14 mouse cellular contexts compared by ENCODE assay signal in genomic region chr4:154222773-154223172, GRCm38 (mm10). TPM values are rescaled to one million over a fixed set of nuclear protein-coding genes. Genes with fewer than 3 reads are reported as not detected.
A peak's percentile ranks its signal among the peaks of the same experiment; 100 is the strongest.
DNase-seq lines count a peak whose midpoint lies in the region; ATAC-seq and TF ChIP-seq lines count a peak whose summit lies in the region.
"Had no signal": no experiment of that assay in that cellular context is flagged by ENCODE, and none has a peak within 500 bp of the region (broad histone marks: within the 10 kb centered on the region; RNA-seq: fewer than 3 reads in every experiment).

No protein-coding gene starts in this region.

- 69% methylated on average over 6 of the region's 6 CpGs for WGBS in limb, embryonic 13.5 days
- WGBS in limb, embryonic 10.5 days, result 79% methylated on average over 6 of the region's 6 CpGs
- 52% methylated on average over 6 of the region's 6 CpGs for WGBS in hindbrain, postnatal 0 days

- no peak for ATAC-seq in limb, embryonic 13.5 days (ENCODE audit: low FRiP score, low read depth)
- ATAC-seq in hindbrain, postnatal 0 days, result no peak
- ATAC-seq: liver, embryonic 12.5 days; midbrain, embryonic 16.5 days had no signal

- no peak overlapping the region for H3K4me2 ChIP-seq in limb, embryonic 13.5 days (replicated peaks)
- no peak overlapping the region for H3K4me2 ChIP-seq in hindbrain, postnatal 0 days (ENCODE audit: low read depth, low read length)
- H3K4me2 ChIP-seq: hindbrain, embryonic 15.5 days; liver, embryonic 12.5 days; lung, embryonic 15.5 days had no signal

- H3K4me1 ChIP-seq in limb, embryonic 13.5 days, result peaks cover 58% of the 10 kb centered on the region
- peaks cover 44% of the 10 kb centered on the region for H3K4me1 ChIP-seq in limb, embryonic 10.5 days
- peaks cover 16% of the 10 kb centered on the region for H3K4me1 ChIP-seq in hindbrain, postnatal 0 days (ENCODE audit: insufficient read depth, low read length)
- H3K4me1 ChIP-seq: liver, embryonic 12.5 days had no signal

- no peak overlapping the region for H3K9ac ChIP-seq in limb, embryonic 13.5 days
- no peak overlapping the region for H3K9ac ChIP-seq in hindbrain, postnatal 0 days (replicated peaks; ENCODE audit: low read length)
- H3K9ac ChIP-seq: hindbrain, embryonic 15.5 days; liver, embryonic 12.5 days; lung, embryonic 15.5 days had no signal

- DNase-seq in adrenal gland, postnatal 14 days, result peak; percentile 46
- DNase-seq in adrenal gland, adult 8-10 months, result no peak
- DNase-seq in gastrocnemius, postnatal 14 days, result peak; percentile 36
- DNase-seq in gastrocnemius, postnatal 10 days, result no peak
- DNase-seq in limb, embryonic 10.5 days (ENCODE audit: low spot score), result no peak
- DNase-seq in heart, postnatal 4 days, result peak; percentile 79
- no peak for DNase-seq in hindbrain, postnatal 0 days (ENCODE audit: low spot score)

- H3K36me3 ChIP-seq in limb, embryonic 13.5 days, result no peaks in the 10 kb centered on the region
- no peaks in the 10 kb centered on the region for H3K36me3 ChIP-seq in limb, embryonic 10.5 days
- H3K36me3 ChIP-seq in hindbrain, postnatal 0 days (ENCODE audit: insufficient read depth, low read length), result no peaks in the 10 kb centered on the region
- H3K36me3 ChIP-seq: hindbrain, embryonic 15.5 days; liver, embryonic 12.5 days; lung, embryonic 15.5 days had no signal

- H3K9me3 ChIP-seq in limb, embryonic 13.5 days, result no peaks in the 10 kb centered on the region
- H3K9me3 ChIP-seq in limb, embryonic 10.5 days (replicated peaks), result no peaks in the 10 kb centered on the region
- no peaks in the 10 kb centered on the region for H3K9me3 ChIP-seq in hindbrain, postnatal 0 days (ENCODE audit: low read length)
- H3K9me3 ChIP-seq: hindbrain, embryonic 15.5 days; liver, embryonic 12.5 days; lung, embryonic 15.5 days had no signal

- H3K27ac ChIP-seq in limb, embryonic 13.5 days, result 0 out of 2 replicates have a peak overlapping the region, but pooled peaks have one; percentile 35
- H3K27ac ChIP-seq in limb, embryonic 10.5 days, result no peak overlapping the region
- H3K27ac ChIP-seq in hindbrain, postnatal 0 days, result no peak overlapping the region
- H3K27ac ChIP-seq: hindbrain, embryonic 15.5 days; kidney, postnatal 0 days; liver, embryonic 12.5 days; lung, embryonic 15.5 days had no signal

- TF ChIP-seq CTCF in hindbrain, postnatal 0 days (IDR thresholded peaks at IDR 0.05; ENCODE audit: low read depth), result no peak

- no peaks in the 10 kb centered on the region for H3K27me3 ChIP-seq in limb, embryonic 13.5 days
- H3K27me3 ChIP-seq in limb, embryonic 10.5 days (ENCODE audit: low read depth, poor library complexity, severe bottlenecking), result no peaks in the 10 kb centered on the region
- no peaks in the 10 kb centered on the region for H3K27me3 ChIP-seq in hindbrain, postnatal 0 days (ENCODE audit: insufficient read depth, low read length)
- H3K27me3 ChIP-seq: CH12.LX; hindbrain, embryonic 15.5 days; lung, embryonic 15.5 days had no signal

- no peak overlapping the region for H3K4me3 ChIP-seq in limb, embryonic 13.5 days
- no peak overlapping the region for H3K4me3 ChIP-seq in limb, embryonic 10.5 days
- no peak overlapping the region for H3K4me3 ChIP-seq in hindbrain, postnatal 0 days (ENCODE audit: low read length)
- H3K4me3 ChIP-seq: hindbrain, embryonic 15.5 days; liver, embryonic 12.5 days; lung, embryonic 15.5 days had no signal

- intact Hi-C loops in gastrocnemius, postnatal 14 days (cut with DNase I; ENCODE audit: low total_unique reads), result no loop called here

RNA-seq across cellular contexts. Expression of gene Megf6, which starts 52.2 kb away (rescaled TPM):
- 7.3 and 8.3 TPM in 2 replicates for total RNA-seq in adrenal gland, postnatal 14 days (2021)
- 1 to 10 TPM; 1.2 to 3.8 (median 2.9) TPM for total RNA-seq in adrenal gland, adult 8-10 months (2022)
- 1 to 10 TPM; 2.9 to 3.4 TPM for total RNA-seq in gastrocnemius, postnatal 14 days (2021)
- total RNA-seq in gastrocnemius, postnatal 10 days (2021), result 1 to 10 TPM; 4.4 to 4.7 TPM
- 61.7 and 70.0 TPM in 2 replicates for polyA plus RNA-seq in limb, embryonic 13.5 days (2015; fragmentation: Nextera tagmentation; extraction: Ambion mirVana)
- polyA plus RNA-seq in limb, embryonic 10.5 days (2016; fragmentation: Nextera tagmentation; extraction: Ambion mirVana), result 33.6 and 43.5 TPM in 2 replicates
- total RNA-seq in heart, postnatal 4 days (2021), result 10 to 100 TPM; 50.0 to 52.8 TPM
- total RNA-seq in hindbrain, postnatal 0 days (2014; rRNA removed), result 40.5 and 54.8 TPM in 2 replicates
- 7.0 and 7.2 TPM in 2 replicates for polyA plus RNA-seq in hindbrain, postnatal 0 days (2015; fragmentation: Nextera tagmentation; extraction: Ambion mirVana)
- total RNA-seq: CH12.LX had no signal

Comparison
In these comparisons a context has a peak if more than half of its experiments do, and no peak if none do; other contexts are left out.
1. DNase-seq: peak in adrenal gland, postnatal 14 days (single experiment), gastrocnemius, postnatal 14 days (single experiment) and heart, postnatal 4 days (single experiment); none in adrenal gland, adult 8-10 months (single experiment), gastrocnemius, postnatal 10 days (single experiment), limb, embryonic 10.5 days (single experiment) and hindbrain, postnatal 0 days (single experiment).